Mouse (Mus musculus): ENCODE measurements around the gene Gm10665. TPM values are rescaled to one million over a fixed set of nuclear protein-coding genes. Genes with fewer than 3 reads are reported as not detected.
"Not testable (repeated sequence)": the region's sequence is repeated elsewhere in the genome, so short reads cannot be mapped to it uniquely, and the experiment has no call there.

Gm10665 gene
- not detected in 2 replicates for polyA plus RNA-seq (2015; fragmentation: Nextera tagmentation; extraction: Ambion mirVana)

- not testable (repeated sequence) for ATAC-seq (ENCODE audit: insufficient read depth, low FRiP score, low read depth); H3K4me2 ChIP-seq; H3K36me3 ChIP-seq; H3K27me3 ChIP-seq (replicated peaks); H3K9me3 ChIP-seq; H3K9ac ChIP-seq; H3K4me3 ChIP-seq (replicated peaks); H3K4me1 ChIP-seq; H3K27ac ChIP-seq
- no CpG with 5 or more reads among the region's 5 CpGs for WGBS
Observed at GRCm38 (mm10) chr7:22463975-22464374, at the start of gene Gm10665. Gene Gm10665 (minus strand): TSS chr7:22464075.

- not testable (repeated sequence) for H3K9me3 ChIP-seq; H3K4me3 ChIP-seq (replicated peaks); H3K36me3 ChIP-seq; ATAC-seq (ENCODE audit: insufficient read depth, low FRiP score, low read depth); H3K4me1 ChIP-seq; H3K4me2 ChIP-seq; H3K9ac ChIP-seq; H3K27ac ChIP-seq; H3K27me3 ChIP-seq (replicated peaks)
- 32% methylated on average over 2 of the region's 3 CpGs for WGBS
Observed at GRCm38 (mm10) chr7:22499578-22499977, 35.7 kb upstream of the Gm10665 start, which contains the start of gene Vmn1r151. Gene Vmn1r151 (minus strand): TSS chr7:22499678.

GRCm38 (mm10) chr7:22438129-22438528, 25.7 kb downstream of the Gm10665 start, which contains the start of gene Vmn1r149:
Gene Vmn1r149 (minus strand): TSS chr7:22438229.
- not testable (repeated sequence) for H3K36me3 ChIP-seq; H3K4me2 ChIP-seq; H3K27ac ChIP-seq; H3K4me1 ChIP-seq; ATAC-seq (ENCODE audit: insufficient read depth, low FRiP score, low read depth); H3K27me3 ChIP-seq (replicated peaks); H3K9ac ChIP-seq; H3K9me3 ChIP-seq; H3K4me3 ChIP-seq (replicated peaks)
- no CpG with 5 or more reads among the region's 2 CpGs for WGBS

DNA sequence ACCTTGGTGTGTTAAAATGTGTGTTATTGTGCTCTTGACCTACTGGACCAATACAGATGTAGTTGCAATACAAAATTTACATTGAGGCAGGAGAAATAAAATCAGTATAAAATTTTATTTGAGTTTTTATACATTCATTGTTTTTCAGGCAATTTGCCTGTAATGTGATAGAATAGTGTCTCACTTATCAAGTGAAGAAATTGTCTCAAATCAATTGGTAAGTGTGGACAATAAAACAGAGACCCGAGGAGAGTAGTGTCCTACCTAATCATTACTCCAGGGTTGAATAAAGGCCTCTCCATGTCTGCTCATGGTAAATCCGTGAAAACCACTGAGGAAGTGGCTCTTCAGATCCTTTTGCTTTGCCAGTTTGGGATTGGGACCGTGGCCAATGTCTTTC, 50.6 kb downstream of the Gm10665 start, which contains the start of gene Vmn1r148:
Gene Vmn1r148, plus strand, starts transcription at position 301 of the 400 bp plus-strand sequence.
- H3K4me2 ChIP-seq; H3K9ac ChIP-seq; H3K9me3 ChIP-seq; H3K27me3 ChIP-seq (replicated peaks); H3K4me1 ChIP-seq; H3K36me3 ChIP-seq; H3K4me3 ChIP-seq (replicated peaks); ATAC-seq (ENCODE audit: insufficient read depth, low FRiP score, low read depth); H3K27ac ChIP-seq: not testable (repeated sequence)
- no CpG with 5 or more reads among the region's 3 CpGs for WGBS

Other genes starting within 250 kb of the Gm10665 start
- gene Gm8453, start 234.6 kb downstream of the Gm10665 start, polyA plus RNA-seq (2015; fragmentation: Nextera tagmentation; extraction: Ambion mirVana), result not detected in 2 replicates
- gene Gm4187, start 134.4 kb downstream of the Gm10665 start, polyA plus RNA-seq (2015; fragmentation: Nextera tagmentation; extraction: Ambion mirVana), result not detected in 2 replicates
- not detected in 2 replicates for gene Gm8660, start 93.0 kb downstream of the Gm10665 start, polyA plus RNA-seq (2015; fragmentation: Nextera tagmentation; extraction: Ambion mirVana)
- gene Vmn1r148, start 50.5 kb downstream of the Gm10665 start, polyA plus RNA-seq (2015; fragmentation: Nextera tagmentation; extraction: Ambion mirVana), result not detected in 2 replicates
- gene Vmn1r149, start 25.8 kb downstream of the Gm10665 start, polyA plus RNA-seq (2015; fragmentation: Nextera tagmentation; extraction: Ambion mirVana), result not detected in 2 replicates
- gene Vmn1r151, start 35.6 kb upstream of the Gm10665 start, polyA plus RNA-seq (2015; fragmentation: Nextera tagmentation; extraction: Ambion mirVana), result not detected in 2 replicates
- not detected in 2 replicates for gene Vmn1r152, start 58.9 kb upstream of the Gm10665 start, polyA plus RNA-seq (2015; fragmentation: Nextera tagmentation; extraction: Ambion mirVana)
- not detected in 2 replicates for gene Gm8677, start 70.8 kb upstream of the Gm10665 start, polyA plus RNA-seq (2015; fragmentation: Nextera tagmentation; extraction: Ambion mirVana)
- gene Gm4201, start 101.3 kb upstream of the Gm10665 start, polyA plus RNA-seq (2015; fragmentation: Nextera tagmentation; extraction: Ambion mirVana), result not detected in 2 replicates
- gene Gm4565, start 124.1 kb upstream of the Gm10665 start, polyA plus RNA-seq (2015; fragmentation: Nextera tagmentation; extraction: Ambion mirVana), result not detected in 2 replicates
- not detected in 2 replicates for gene Vmn1r155, start 193.9 kb upstream of the Gm10665 start, polyA plus RNA-seq (2015; fragmentation: Nextera tagmentation; extraction: Ambion mirVana)
- not detected in 2 replicates for gene Gm8693, start 228.2 kb upstream of the Gm10665 start, polyA plus RNA-seq (2015; fragmentation: Nextera tagmentation; extraction: Ambion mirVana)